8 mouse cellular contexts compared by ENCODE assay signal in the genomic region with DNA sequence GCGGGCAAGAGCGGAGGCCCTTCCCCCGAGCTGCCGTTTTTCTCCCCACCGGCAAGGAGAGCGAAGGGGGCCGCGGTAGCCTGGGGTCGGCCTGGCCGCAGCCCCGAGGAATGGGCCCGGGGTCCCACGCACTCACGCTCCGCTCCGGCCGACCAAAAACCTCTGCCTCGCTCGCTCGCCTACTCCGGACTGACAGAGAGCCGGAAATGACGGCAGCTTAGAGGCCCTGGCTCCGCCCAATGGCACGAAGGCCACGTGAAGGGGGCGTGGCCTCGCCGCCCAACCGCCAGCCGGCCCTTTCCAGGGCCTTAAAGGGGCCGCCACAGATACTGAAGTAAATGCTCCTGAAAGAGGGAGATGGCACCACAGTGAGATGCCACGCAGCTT. TPM values are rescaled to one million over a fixed set of nuclear protein-coding genes. Genes with fewer than 3 reads are reported as not detected.
DNase-seq lines count a peak whose midpoint lies in the region; ATAC-seq and TF ChIP-seq lines count a peak whose summit lies in the region.

No protein-coding gene starts in this region.

- peak; percentile 94 for TF ChIP-seq POLR2A in ES-Bruce4 (IDR thresholded peaks at IDR 0.05; ENCODE audit: insufficient read depth, low read length)

- peak overlapping the region; percentile 83 for H3K4me2 ChIP-seq in forebrain, embryonic 12.5 days
- H3K4me2 ChIP-seq in heart, postnatal 0 days (ENCODE audit: low read depth, low read length) = peak overlapping the region; percentile 68
- H3K4me2 ChIP-seq in liver, embryonic 14.5 days (ENCODE audit: low read depth) = peak overlapping the region; percentile 67
- peak overlapping the region; percentile 76 for H3K4me2 ChIP-seq in neural tube, embryonic 11.5 days (ENCODE audit: low read depth)
- peak overlapping the region; percentile 75 for H3K4me2 ChIP-seq in stomach, embryonic 16.5 days (ENCODE audit: low read depth, low read length)

- H3K9ac ChIP-seq in ES-Bruce4 (ENCODE audit: low read depth, poor library complexity, severe bottlenecking) = peak overlapping the region; percentile 97
- H3K9ac ChIP-seq in forebrain, embryonic 12.5 days = peak overlapping the region; percentile 94
- peak overlapping the region; percentile 97 for H3K9ac ChIP-seq in heart, postnatal 0 days (replicated peaks; ENCODE audit: low read depth, low read length)
- H3K9ac ChIP-seq in liver, embryonic 14.5 days (replicated peaks) = peak overlapping the region; percentile 99
- H3K9ac ChIP-seq in neural tube, embryonic 11.5 days (ENCODE audit: low read length) = peak overlapping the region; percentile 90
- H3K9ac ChIP-seq in stomach, embryonic 16.5 days (ENCODE audit: low read length) = peak overlapping the region; percentile 99

- peak overlapping the region; percentile 97 for H3K4me3 ChIP-seq in ES-Bruce4 (ENCODE audit: low read depth, low read length)
- H3K4me3 ChIP-seq in forebrain, embryonic 12.5 days (replicated peaks) = peak overlapping the region; percentile 97
- H3K4me3 ChIP-seq in heart, postnatal 0 days (ENCODE audit: low read depth, low read length) = peak overlapping the region; percentile 91
- peak overlapping the region; percentile 72 to 99 for H3K4me3 ChIP-seq in liver, embryonic 14.5 days (ENCODE audit: insufficient read depth in 1 of 2, low read depth in 2 of 2, low read length in 2 of 2)
- H3K4me3 ChIP-seq in neural tube, embryonic 11.5 days (ENCODE audit: low read depth, low read length) = peak overlapping the region; percentile 99
- H3K4me3 ChIP-seq in stomach, embryonic 16.5 days (replicated peaks; ENCODE audit: low read length) = peak overlapping the region; percentile 100

- TF ChIP-seq EP300 in ES-Bruce4 (IDR thresholded peaks at IDR 0.05; ENCODE audit: insufficient read depth, low read depth, low read length) = no peak
- TF ChIP-seq EP300 in heart, postnatal 0 days (IDR thresholded peaks at IDR 0.05; ENCODE audit: low read depth) = no peak; the same call in 1 of the 2 replicates
- TF ChIP-seq EP300 in liver, embryonic 14.5 days (IDR thresholded peaks at IDR 0.05; ENCODE audit: low read depth) = no peak

- no peak for TF ChIP-seq CTCF in ES-Bruce4 (IDR thresholded peaks at IDR 0.05; ENCODE audit: low read depth, low read length)
- no peak for TF ChIP-seq CTCF in heart, postnatal 0 days (IDR thresholded peaks at IDR 0.05; ENCODE audit: low read depth)
- no peak for TF ChIP-seq CTCF in liver, embryonic 14.5 days (IDR thresholded peaks at IDR 0.05; ENCODE audit: low read depth)

- 0% methylated on average over 33 of the region's 33 CpGs for WGBS in forebrain, embryonic 12.5 days
- under 1% methylated on average over 29 of the region's 33 CpGs for WGBS in heart, postnatal 0 days
- WGBS in liver, embryonic 14.5 days (ENCODE audit: insufficient replicate concordance) = 1% methylated on average over 32 of the region's 33 CpGs
- 0% methylated on average over 33 of the region's 33 CpGs for WGBS in neural tube, embryonic 11.5 days
- under 1% methylated on average over 33 of the region's 33 CpGs for WGBS in stomach, embryonic 16.5 days

- peak; percentile 88 for DNase-seq in c-Kit-positive CD71-positive TER-119-positive erythroid progenitor cells, embryonic 14.5 days (ENCODE audit: low spot score)
- peak; percentile 96 for DNase-seq in heart, postnatal 0 days (ENCODE audit: low spot score)
- peak; percentile 94 to 97 for DNase-seq in kidney, postnatal 36 days
- DNase-seq in liver, embryonic 14.5 days (ENCODE audit: low read depth in 3 of 3, low spot score in 3 of 3) = peak; percentile 82 to 84 (median 83)
- DNase-seq in neural tube, embryonic 11.5 days (ENCODE audit: low spot score) = peak; percentile 97

- H3K9me3 ChIP-seq in ES-Bruce4 (replicated peaks; ENCODE audit: control insufficient read depth, insufficient read depth, low read length, poor library complexity, severe bottlenecking) = no peaks in the 10 kb centered on the region
- H3K9me3 ChIP-seq in forebrain, embryonic 12.5 days = no peaks in the 10 kb centered on the region
- no peaks in the 10 kb centered on the region for H3K9me3 ChIP-seq in heart, postnatal 0 days (replicated peaks; ENCODE audit: control insufficient read depth, low read length)
- H3K9me3 ChIP-seq in liver, embryonic 14.5 days (ENCODE audit: control insufficient read depth, low read length) = no peaks in the 10 kb centered on the region
- H3K9me3 ChIP-seq in neural tube, embryonic 11.5 days (ENCODE audit: control insufficient read depth, low read length) = no peaks in the 10 kb centered on the region
- H3K9me3 ChIP-seq in stomach, embryonic 16.5 days (replicated peaks; ENCODE audit: control insufficient read depth, low read length) = no peaks in the 10 kb centered on the region

- ATAC-seq in forebrain, embryonic 12.5 days (ENCODE audit: low FRiP score) = peak; percentile 100
- peak; percentile 100 for ATAC-seq in heart, postnatal 0 days (ENCODE audit: insufficient read depth, low read depth)
- ATAC-seq in liver, embryonic 14.5 days (ENCODE audit: insufficient read depth) = peak; percentile 96
- peak; percentile 98 for ATAC-seq in neural tube, embryonic 11.5 days (ENCODE audit: insufficient read depth, low FRiP score, low TSS enrichment)
- ATAC-seq in stomach, embryonic 16.5 days (ENCODE audit: insufficient read depth, low FRiP score) = peak; percentile 98

- peaks cover 30% of the 10 kb centered on the region for H3K36me3 ChIP-seq in ES-Bruce4 (ENCODE audit: control insufficient read depth, insufficient read depth, low read length, poor library complexity, severe bottlenecking)
- H3K36me3 ChIP-seq in forebrain, embryonic 12.5 days (replicated peaks) = peaks cover 14% of the 10 kb centered on the region
- peaks cover 15% of the 10 kb centered on the region for H3K36me3 ChIP-seq in heart, postnatal 0 days (replicated peaks; ENCODE audit: control insufficient read depth, insufficient read depth, low read length)
- H3K36me3 ChIP-seq in liver, embryonic 14.5 days (replicated peaks; ENCODE audit: control insufficient read depth, insufficient read depth, low read depth) = peaks cover 11% of the 10 kb centered on the region
- peaks cover 2% of the 10 kb centered on the region; the same call in 1 of the 2 replicates for H3K36me3 ChIP-seq in neural tube, embryonic 11.5 days (ENCODE audit: control insufficient read depth, insufficient read depth, low read length)
- peaks cover 2% of the 10 kb centered on the region for H3K36me3 ChIP-seq in stomach, embryonic 16.5 days (ENCODE audit: control insufficient read depth, insufficient read depth, low read length)

- H3K27me3 ChIP-seq in ES-Bruce4 (ENCODE audit: control insufficient read depth, insufficient read depth, low read length, poor library complexity, severe bottlenecking) = no peaks in the 10 kb centered on the region
- no peaks in the 10 kb centered on the region for H3K27me3 ChIP-seq in forebrain, embryonic 12.5 days
- H3K27me3 ChIP-seq in heart, postnatal 0 days (ENCODE audit: control insufficient read depth, insufficient read depth, low read length) = no peaks in the 10 kb centered on the region
- no peaks in the 10 kb centered on the region for H3K27me3 ChIP-seq in liver, embryonic 14.5 days (ENCODE audit: control insufficient read depth, insufficient read depth, low read length)
- H3K27me3 ChIP-seq in neural tube, embryonic 11.5 days (ENCODE audit: control insufficient read depth, insufficient read depth, low read length) = no peaks in the 10 kb centered on the region
- no peaks in the 10 kb centered on the region for H3K27me3 ChIP-seq in stomach, embryonic 16.5 days (ENCODE audit: control insufficient read depth, insufficient read depth, low read length)

- H3K27ac ChIP-seq in ES-Bruce4 (ENCODE audit: insufficient read depth, low read length) = no peak overlapping the region
- H3K27ac ChIP-seq in forebrain, embryonic 12.5 days = peak overlapping the region; percentile 89
- H3K27ac ChIP-seq in heart, postnatal 0 days (ENCODE audit: low read depth) = peak overlapping the region; percentile 86
- peak overlapping the region; percentile 55 for H3K27ac ChIP-seq in liver, embryonic 14.5 days
- peak overlapping the region; percentile 72; the same call in 1 of the 2 replicates for H3K27ac ChIP-seq in neural tube, embryonic 11.5 days (ENCODE audit: low read depth, low read length)
- H3K27ac ChIP-seq in stomach, embryonic 16.5 days (ENCODE audit: low read length) = peak overlapping the region; percentile 88

- H3K4me1 ChIP-seq in ES-Bruce4 (ENCODE audit: control insufficient read depth, insufficient read depth, low read length) = no peaks in the 10 kb centered on the region
- peaks cover 24% of the 10 kb centered on the region for H3K4me1 ChIP-seq in forebrain, embryonic 12.5 days
- peaks cover 7% of the 10 kb centered on the region; the same call in 1 of the 2 replicates for H3K4me1 ChIP-seq in heart, postnatal 0 days (ENCODE audit: control insufficient read depth, insufficient read depth)
- peaks cover 0 to 8% of the 10 kb centered on the region in 2 experiments; a peak in 3 of 4 replicates for H3K4me1 ChIP-seq in liver, embryonic 14.5 days (replicated peaks; ENCODE audit: control insufficient read depth in 2 of 2, insufficient read depth in 2 of 2, low read length in 1 of 2)
- H3K4me1 ChIP-seq in neural tube, embryonic 11.5 days (ENCODE audit: control insufficient read depth, insufficient read depth, low read length) = peaks cover 4% of the 10 kb centered on the region; the same call in 1 of the 2 replicates
- peaks cover 20% of the 10 kb centered on the region for H3K4me1 ChIP-seq in stomach, embryonic 16.5 days (ENCODE audit: control insufficient read depth, insufficient read depth, low read length)

RNA-seq across cellular contexts. Expression of gene Sub1, which starts 1.0 kb away (rescaled TPM):
- 508 and 525 TPM in 2 replicates for polyA plus RNA-seq in ES-Bruce4 (2011; ENCODE audit: insufficient read depth, insufficient read length, low read depth, missing spikeins)
- 666 and 676 TPM in 2 replicates for polyA plus RNA-seq in forebrain, embryonic 12.5 days (2016; fragmentation: Nextera tagmentation; extraction: Ambion mirVana)
- 46.1 and 77.8 TPM in 2 replicates for total RNA-seq in heart, postnatal 0 days (2014; rRNA removed; ENCODE audit: low replicate concordance)
- polyA plus RNA-seq in heart, postnatal 0 days (2015; fragmentation: Nextera tagmentation; extraction: Ambion mirVana) = 483 and 491 TPM in 2 replicates
- 35.1 and 104 TPM in 2 replicates for polyA plus RNA-seq in liver, embryonic 14.5 days (2012; rRNA removed)
- polyA plus RNA-seq in liver, embryonic 14.5 days (2014; fragmentation: Nextera tagmentation; extraction: Ambion mirVana) = 289 and 301 TPM in 2 replicates
- polyA plus RNA-seq in neural tube, embryonic 11.5 days (2014; fragmentation: Nextera tagmentation; extraction: Ambion mirVana) = 735 and 745 TPM in 2 replicates
- 539 and 637 TPM in 2 replicates for polyA plus RNA-seq in stomach, embryonic 16.5 days (2015; fragmentation: Nextera tagmentation; extraction: Ambion mirVana)
